Mouse (Mus musculus): Measurements from ENCODE around the gene Rab4a. TPM values are rescaled to one million over a fixed set of nuclear protein-coding genes. Genes with fewer than 3 reads are reported as not detected.
A peak's percentile ranks its signal among the peaks of the same experiment; 100 is the strongest.
"Not testable (repeated sequence)": the region's sequence is repeated elsewhere in the genome, so short reads cannot be mapped to it uniquely, and the experiment has no call there.

Gene Rab4a
- polyA plus RNA-seq, 1 experiment from 2014 or later, result 55.9 TPM

- 80% methylated on average over 1 of the region's 1 CpGs for WGBS
Measured at GRCm38 (mm10) chr8:123803639-123804038, 2.1 kb upstream of the Rab4a start.

GRCm38 (mm10) chr8:123804586-123804985, 1.2 kb upstream of the Rab4a start:
- H3K4me2 ChIP-seq (replicated peaks), result no peak overlapping the region
- H3K27me3 ChIP-seq, result no peaks in the 10 kb centered on the region
- no peaks in the 10 kb centered on the region for H3K9me3 ChIP-seq
- no peak overlapping the region for H3K27ac ChIP-seq
- no peaks in the 10 kb centered on the region for H3K36me3 ChIP-seq
- H3K9ac ChIP-seq, result no peak overlapping the region
- no peak for ATAC-seq (ENCODE audit: insufficient number of reproducible peaks, insufficient read depth, low FRiP score, low TSS enrichment)
- H3K4me1 ChIP-seq, result peaks cover 20% of the 10 kb centered on the region
- no peak overlapping the region for H3K4me3 ChIP-seq
- WGBS, result 84% methylated on average over 7 of the region's 7 CpGs

More at GRCm38 (mm10) chr8:123803639-123804038, 2.1 kb upstream of the Rab4a start:
- Histone ChIP-seq H3K36me3 (no peaks in the 10 kb centered on the region), H3K9me3 (no peaks in the 10 kb centered on the region), H3K4me2 (replicated peaks) (no peak overlapping the region), H3K9ac (no peak overlapping the region), H3K4me3 (no peak overlapping the region), H3K4me1 (peaks cover 26% of the 10 kb centered on the region), H3K27me3 (no peaks in the 10 kb centered on the region), H3K27ac (no peak overlapping the region)
- no peak for ATAC-seq (ENCODE audit: insufficient number of reproducible peaks, insufficient read depth, low FRiP score, low TSS enrichment)

GRCm38 (mm10) chr8:123805209-123805717, 522 bp upstream of the Rab4a start:
- H3K36me3 ChIP-seq, result no peaks in the 10 kb centered on the region
- peak overlapping the region; percentile 86 for H3K4me2 ChIP-seq (replicated peaks)
- H3K27me3 ChIP-seq, result no peaks in the 10 kb centered on the region
- ATAC-seq (ENCODE audit: insufficient number of reproducible peaks, insufficient read depth, low FRiP score, low TSS enrichment), result no peak
- no peaks in the 10 kb centered on the region for H3K9me3 ChIP-seq
- WGBS, result 11% methylated on average over 15 of the region's 15 CpGs
- peaks cover 20% of the 10 kb centered on the region for H3K4me1 ChIP-seq
- peak overlapping the region; percentile 78 for H3K9ac ChIP-seq
- H3K27ac ChIP-seq, result peak overlapping the region; percentile 78
- H3K4me3 ChIP-seq, result peak overlapping the region; percentile 83

GRCm38 (mm10) chr8:123806374-123806935, 670 bp downstream of the Rab4a start:
- peak overlapping the region; percentile 78 for H3K9ac ChIP-seq
- peak overlapping the region; percentile 80; the same call in 1 of the 2 replicates for H3K27ac ChIP-seq
- no peak for ATAC-seq (ENCODE audit: insufficient number of reproducible peaks, insufficient read depth, low FRiP score, low TSS enrichment)
- H3K4me2 ChIP-seq (replicated peaks), result peak overlapping the region; percentile 86
- H3K4me1 ChIP-seq, result peaks cover 23% of the 10 kb centered on the region
- H3K36me3 ChIP-seq, result no peaks in the 10 kb centered on the region
- H3K9me3 ChIP-seq, result no peaks in the 10 kb centered on the region
- WGBS, result 3% methylated on average over 12 of the region's 12 CpGs
- H3K27me3 ChIP-seq, result no peaks in the 10 kb centered on the region
- peak overlapping the region; percentile 83 for H3K4me3 ChIP-seq

- Histone ChIP-seq H3K4me3 (peak overlapping the region; percentile 83), H3K4me1 (peaks cover 23% of the 10 kb centered on the region), H3K27me3 (no peaks in the 10 kb centered on the region), H3K27ac (no peak overlapping the region), H3K9ac (peak overlapping the region; percentile 39), H3K4me2 (replicated peaks) (peak overlapping the region; percentile 86), H3K9me3 (no peaks in the 10 kb centered on the region), H3K36me3 (no peaks in the 10 kb centered on the region)
- ATAC-seq (ENCODE audit: insufficient number of reproducible peaks, insufficient read depth, low FRiP score, low TSS enrichment), result no peak; the same call in 1 of the 2 replicates
- WGBS, result 10% methylated on average over 14 of the region's 14 CpGs
Measured at GRCm38 (mm10) chr8:123807024-123807431, 1.2 kb downstream of the Rab4a start.

- no peaks in the 10 kb centered on the region for H3K9me3 ChIP-seq
- H3K4me1 ChIP-seq, result peaks cover 23% of the 10 kb centered on the region
- no peak for ATAC-seq (ENCODE audit: insufficient number of reproducible peaks, insufficient read depth, low FRiP score, low TSS enrichment)
- H3K27me3 ChIP-seq, result no peaks in the 10 kb centered on the region
- no peak overlapping the region for H3K4me3 ChIP-seq
- no peak overlapping the region for H3K27ac ChIP-seq
- 74% methylated on average over 6 of the region's 6 CpGs for WGBS
- H3K9ac ChIP-seq, result peak overlapping the region; percentile 39; the same call in 1 of the 2 replicates
- H3K36me3 ChIP-seq, result no peaks in the 10 kb centered on the region
- H3K4me2 ChIP-seq (replicated peaks), result peak overlapping the region; percentile 86; the same call in 1 of the 2 replicates
Measured at GRCm38 (mm10) chr8:123807852-123808573, 2.2 kb downstream of the Rab4a start.

GRCm38 (mm10) chr8:123808671-123809070, 2.9 kb downstream of the Rab4a start:
- H3K4me1 ChIP-seq, result peaks cover 23% of the 10 kb centered on the region
- ATAC-seq (ENCODE audit: insufficient number of reproducible peaks, insufficient read depth, low FRiP score, low TSS enrichment), result no peak
- no peaks in the 10 kb centered on the region for H3K27me3 ChIP-seq
- H3K36me3 ChIP-seq, result no peaks in the 10 kb centered on the region
- WGBS, result 77% methylated on average over 7 of the region's 7 CpGs
- no peak overlapping the region for H3K4me3 ChIP-seq
- H3K4me2 ChIP-seq (replicated peaks), result no peak overlapping the region
- H3K27ac ChIP-seq, result no peak overlapping the region
- H3K9me3 ChIP-seq, result no peaks in the 10 kb centered on the region
- H3K9ac ChIP-seq, result no peak overlapping the region

- H3K27ac ChIP-seq; H3K9me3 ChIP-seq; H3K4me2 ChIP-seq (replicated peaks); H3K27me3 ChIP-seq; H3K9ac ChIP-seq; ATAC-seq (ENCODE audit: insufficient number of reproducible peaks, insufficient read depth, low FRiP score, low TSS enrichment); H3K36me3 ChIP-seq; H3K4me3 ChIP-seq: not testable (repeated sequence)
- peaks cover 23% of the 10 kb centered on the region for H3K4me1 ChIP-seq
- WGBS, result 87% methylated on average over 4 of the region's 4 CpGs
Measured at GRCm38 (mm10) chr8:123809342-123809741, 3.6 kb downstream of the Rab4a start.

GRCm38 (mm10) chr8:123812227-123812626, 6.4 kb downstream of the Rab4a start:
- no peaks in the 10 kb centered on the region for H3K27me3 ChIP-seq
- WGBS, result 90% methylated on average over 5 of the region's 5 CpGs
- ATAC-seq (ENCODE audit: insufficient number of reproducible peaks, insufficient read depth, low FRiP score, low TSS enrichment), result no peak

GRCm38 (mm10) chr8:123813173-123813891, 7.5 kb downstream of the Rab4a start:
- Histone ChIP-seq H3K4me1 (peaks cover 3% of the 10 kb centered on the region; the same call in 1 of the 2 replicates), H3K4me2 (replicated peaks) (no peak overlapping the region), H3K9ac (no peak overlapping the region), H3K9me3 (no peaks in the 10 kb centered on the region), H3K27me3 (no peaks in the 10 kb centered on the region), H3K4me3 (no peak overlapping the region), H3K36me3 (peaks cover 10% of the 10 kb centered on the region; the same call in 1 of the 2 replicates), H3K27ac (peak overlapping the region; percentile 27; the same call in 1 of the 2 replicates)
- no peak for ATAC-seq (ENCODE audit: insufficient number of reproducible peaks, insufficient read depth, low FRiP score, low TSS enrichment)
- 76% methylated on average over 16 of the region's 16 CpGs for WGBS

More at GRCm38 (mm10) chr8:123812227-123812626, 6.4 kb downstream of the Rab4a start:
- Histone ChIP-seq H3K9ac (no peak overlapping the region), H3K36me3 (0 out of 2 replicates have a peak, but pooled peaks cover 3% of the 10 kb centered on the region), H3K27ac (no peak overlapping the region), H3K4me2 (replicated peaks) (no peak overlapping the region), H3K9me3 (no peaks in the 10 kb centered on the region), H3K4me3 (no peak overlapping the region), H3K4me1 (peaks cover 10% of the 10 kb centered on the region)

- H3K4me2 ChIP-seq (replicated peaks), result no peak overlapping the region
- peak overlapping the region; percentile 27; the same call in 1 of the 2 replicates for H3K27ac ChIP-seq
- no peaks in the 10 kb centered on the region for H3K27me3 ChIP-seq
- peaks cover 10% of the 10 kb centered on the region; the same call in 1 of the 2 replicates for H3K36me3 ChIP-seq
- H3K4me1 ChIP-seq, result peaks cover 3% of the 10 kb centered on the region; the same call in 1 of the 2 replicates
- H3K4me3 ChIP-seq, result no peak overlapping the region
- 92% methylated on average over 4 of the region's 4 CpGs for WGBS
- H3K9me3 ChIP-seq, result no peaks in the 10 kb centered on the region
- no peak overlapping the region for H3K9ac ChIP-seq
- no peak for ATAC-seq (ENCODE audit: insufficient number of reproducible peaks, insufficient read depth, low FRiP score, low TSS enrichment)
Measured at GRCm38 (mm10) chr8:123813892-123814266, 8.1 kb downstream of the Rab4a start.

Measured in embryonic facial prominence, embryonic 12.5 days (tissue).